ENCODE assay signal across 9 mouse cellular contexts in the genomic region with DNA sequence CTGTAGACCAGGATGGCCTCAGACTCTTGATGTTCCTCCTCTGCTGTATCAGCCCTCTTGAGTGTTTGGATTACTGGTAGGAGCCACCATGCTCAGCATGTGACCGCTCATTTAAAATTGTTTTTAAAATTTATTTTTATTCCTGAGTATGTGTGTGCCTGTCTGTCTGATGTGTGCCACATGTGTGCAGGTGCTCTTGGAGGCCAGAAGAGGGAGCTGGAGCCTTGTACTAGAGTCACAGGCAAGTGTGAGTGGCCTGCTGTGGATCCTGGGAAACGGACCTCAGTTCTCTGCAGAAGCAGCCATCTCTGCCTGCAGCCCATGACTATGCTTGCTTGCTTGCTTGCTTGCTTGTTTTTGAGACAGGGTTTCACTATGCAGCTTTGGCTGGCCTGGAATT. TPM values are rescaled to one million over a fixed set of nuclear protein-coding genes. Genes with fewer than 3 reads are reported as not detected.
DNase-seq lines count a peak whose midpoint lies in the region; ATAC-seq and TF ChIP-seq lines count a peak whose summit lies in the region.
"Had no signal": no experiment of that assay in that cellular context is flagged by ENCODE, and none has a peak within 500 bp of the region (broad histone marks: within the 10 kb centered on the region; RNA-seq: fewer than 3 reads in every experiment).

No protein-coding gene starts in this region.

- peak; percentile 38 for ATAC-seq in neutrophil, adult 5-6 weeks (ENCODE audit: extremely low read depth, insufficient number of reproducible peaks, low FRiP score, poor library complexity, severe bottlenecking)

- peak; percentile 33 for TF ChIP-seq CTCF in gastrocnemius, adult 2 months (IDR thresholded peaks at IDR 0.05)

- H3K4me3 ChIP-seq in gastrocnemius, adult 2 months = no peak overlapping the region
- H3K4me3 ChIP-seq: hindbrain, embryonic 13.5 days had no signal

- DNase-seq in gastrocnemius, adult 2 months = no peak
- DNase-seq in gastrocnemius, postnatal 36 days = no peak
- DNase-seq in lung, postnatal 10 days = peak; percentile 17
- DNase-seq in lung, postnatal 14 days = no peak
- DNase-seq in ZHBTc4 (ENCODE audit: low read depth, low spot score) = peak; percentile 84
- DNase-seq in kidney, adult 11 months = no peak
- DNase-seq in gastrocnemius, postnatal 25 days = no peak

- no peak overlapping the region for H3K27ac ChIP-seq in gastrocnemius, adult 2 months
- H3K27ac ChIP-seq: hindbrain, embryonic 13.5 days had no signal

- intact Hi-C loops in gastrocnemius, adult 2 months (cut with DNase I) = no loop called here
- intact Hi-C loops in gastrocnemius, postnatal 36 days (cut with DNase I) = loop anchor here (2.0 kb wide), 1 partner anchor 598 kb away; no protein-coding TSS in a partner anchor

RNA-seq across cellular contexts. Expression of a gene that starts 2.4 kb away (rescaled TPM):
- total RNA-seq in gastrocnemius, adult 2 months (2021) = 100 to 1,000 TPM; 221 to 296 TPM
- 100 to 1,000 TPM; 233 to 261 TPM for total RNA-seq in gastrocnemius, postnatal 36 days (2021)
- total RNA-seq in neutrophil, adult 5-6 weeks (2017) = 244 and 247 TPM in 2 replicates
- total RNA-seq in gastrocnemius, postnatal 25 days (2021) = 100 to 1,000 TPM; 244 to 251 TPM

Comparison
In these comparisons a context has a peak if more than half of its experiments do, and no peak if none do; other contexts are left out.
1. DNase-seq: peak in lung, postnatal 10 days (single experiment) and ZHBTc4 (single experiment); none in gastrocnemius, adult 2 months (single experiment), gastrocnemius, postnatal 36 days (0 of 2), lung, postnatal 14 days (single experiment), kidney, adult 11 months (single experiment) and gastrocnemius, postnatal 25 days (single experiment).